8 mouse cellular contexts compared by ENCODE assay signal in genomic region chr10:12911981-12912530, GRCm38 (mm10). TPM values are rescaled to one million over a fixed set of nuclear protein-coding genes. Genes with fewer than 3 reads are reported as not detected.
DNase-seq lines count a peak whose midpoint lies in the region; ATAC-seq and TF ChIP-seq lines count a peak whose summit lies in the region.

No protein-coding gene starts in this region.

- DNase-seq in neural tube, embryonic 11.5 days (ENCODE audit: low spot score), result peak; percentile 16
- DNase-seq in neural tube, embryonic 10.5 days (ENCODE audit: extremely low spot score, low spot score), result no peak
- DNase-seq in heart, postnatal 36 days, result peak; percentile 25 to 26
- no peak for DNase-seq in limb, embryonic 10.5 days (ENCODE audit: low spot score)
- peak; percentile 25 for DNase-seq in yolk sac, embryonic 10.5 days (ENCODE audit: low spot score)
- no peak for DNase-seq in cerebellum, adult 18-20 months

- H3K4me2 ChIP-seq in neural tube, embryonic 11.5 days (ENCODE audit: low read depth), result no peak overlapping the region

- no peak for TF ChIP-seq CTCF in embryonic fibroblast, embryonic 13.5 days (IDR thresholded peaks at IDR 0.05; ENCODE audit: borderline replicate concordance, insufficient read depth, low read length)

- H3K4me3 ChIP-seq in neural tube, embryonic 11.5 days (ENCODE audit: low read depth, low read length), result no peak overlapping the region
- no peak overlapping the region for H3K4me3 ChIP-seq in embryonic fibroblast, embryonic 13.5 days (ENCODE audit: insufficient read depth, low read length)
- no peak overlapping the region for H3K4me3 ChIP-seq in limb, embryonic 10.5 days

- intact Hi-C loops in heart, postnatal 36 days (cut with DNase I), result no loop called here

- WGBS in neural tube, embryonic 11.5 days, result 62% methylated on average over 11 of the region's 11 CpGs
- WGBS in limb, embryonic 10.5 days, result 67% methylated on average over 11 of the region's 11 CpGs

- H3K27ac ChIP-seq in neural tube, embryonic 11.5 days (ENCODE audit: low read depth, low read length), result no peak overlapping the region
- H3K27ac ChIP-seq in embryonic fibroblast, embryonic 13.5 days (ENCODE audit: insufficient read depth, low read length), result peak overlapping the region; percentile 3
- H3K27ac ChIP-seq in limb, embryonic 10.5 days, result peak overlapping the region; percentile 39; the same call in 1 of the 2 replicates

- no peak overlapping the region for H3K9ac ChIP-seq in neural tube, embryonic 11.5 days (ENCODE audit: low read length)

- H3K27me3 ChIP-seq in neural tube, embryonic 11.5 days (ENCODE audit: control insufficient read depth, insufficient read depth, low read length), result no peaks in the 10 kb centered on the region
- H3K27me3 ChIP-seq in limb, embryonic 10.5 days (ENCODE audit: low read depth, poor library complexity, severe bottlenecking), result no peaks in the 10 kb centered on the region

- H3K4me1 ChIP-seq in neural tube, embryonic 11.5 days (ENCODE audit: control insufficient read depth, insufficient read depth, low read length), result no peaks in the 10 kb centered on the region
- peaks cover 5% of the 10 kb centered on the region; the same call in 1 of the 2 replicates for H3K4me1 ChIP-seq in embryonic fibroblast, embryonic 13.5 days (ENCODE audit: control insufficient read depth, insufficient read depth, low read length)
- peaks cover 17% of the 10 kb centered on the region for H3K4me1 ChIP-seq in limb, embryonic 10.5 days

- no peaks in the 10 kb centered on the region for H3K9me3 ChIP-seq in neural tube, embryonic 11.5 days (ENCODE audit: control insufficient read depth, low read length)
- H3K9me3 ChIP-seq in limb, embryonic 10.5 days (replicated peaks), result no peaks in the 10 kb centered on the region

- H3K36me3 ChIP-seq in neural tube, embryonic 11.5 days (ENCODE audit: control insufficient read depth, insufficient read depth, low read length), result no peaks in the 10 kb centered on the region
- H3K36me3 ChIP-seq in limb, embryonic 10.5 days, result no peaks in the 10 kb centered on the region

- TF ChIP-seq POLR2A in embryonic fibroblast, embryonic 13.5 days (IDR thresholded peaks at IDR 0.05; ENCODE audit: low read depth, low read length), result no peak

- ATAC-seq in neural tube, embryonic 11.5 days (ENCODE audit: insufficient read depth, low FRiP score, low TSS enrichment), result no peak
- 0 out of 2 replicates have a peak, but pooled peaks have one; percentile 9 for ATAC-seq in monocyte, adult 5-6 weeks (replicated peaks; ENCODE audit: insufficient number of reproducible peaks, low FRiP score, low TSS enrichment, poor library complexity, severe bottlenecking)

RNA-seq across cellular contexts. Expression of gene Utrn, which starts 42.9 kb away (rescaled TPM):
- 46.4 and 47.4 TPM in 2 replicates for polyA plus RNA-seq in neural tube, embryonic 11.5 days (2014; fragmentation: Nextera tagmentation; extraction: Ambion mirVana)
- polyA plus RNA-seq in embryonic fibroblast, embryonic 13.5 days (2011; ENCODE audit: insufficient read length, low read depth, missing spikeins), result 104 and 132 TPM in 2 replicates
- total RNA-seq in heart, postnatal 36 days (2021), result 10 to 100 TPM; 65.5 to 73.0 TPM
- polyA plus RNA-seq in limb, embryonic 10.5 days (2016; fragmentation: Nextera tagmentation; extraction: Ambion mirVana), result 40.2 and 49.0 TPM in 2 replicates
- total RNA-seq in monocyte, adult 5-6 weeks (2017), result 61.8 to 169 TPM (median 72.5 TPM) in 3 replicates

RNA-seq across cellular contexts. Expression of gene Stx11, which starts 52.0 kb away (rescaled TPM):
- polyA plus RNA-seq in neural tube, embryonic 11.5 days (2014; fragmentation: Nextera tagmentation; extraction: Ambion mirVana), result 1.8 and 2.7 TPM in 2 replicates
- polyA plus RNA-seq in embryonic fibroblast, embryonic 13.5 days (2011; ENCODE audit: insufficient read length, low read depth, missing spikeins), result 5.1 and 6.8 TPM in 2 replicates
- total RNA-seq in heart, postnatal 36 days (2021), result 1 to 10 TPM; 1.3 to 2.2 TPM
- polyA plus RNA-seq in limb, embryonic 10.5 days (2016; fragmentation: Nextera tagmentation; extraction: Ambion mirVana), result 0.92 and 1.2 TPM in 2 replicates
- total RNA-seq in monocyte, adult 5-6 weeks (2017), result 36.7 to 65.0 TPM (median 55.4 TPM) in 3 replicates

Comparison
In these comparisons a context has a peak if more than half of its experiments do, and no peak if none do; other contexts are left out.
1. DNase-seq: peak in neural tube, embryonic 11.5 days (single experiment), heart, postnatal 36 days (2 of 2) and yolk sac, embryonic 10.5 days (single experiment); none in neural tube, embryonic 10.5 days (single experiment), limb, embryonic 10.5 days (single experiment) and cerebellum, adult 18-20 months (0 of 2).